Mouse (Mus musculus): ENCODE measurements around the gene Trip11. TPM values are rescaled to one million over a fixed set of nuclear protein-coding genes. Genes with fewer than 3 reads are reported as not detected.

The Trip11 gene
- polyA plus RNA-seq, 1 experiment from 2014 or later = 10.8 TPM

GRCm38 (mm10) chr12:101947986-101948385, 34.9 kb upstream of the Trip11 start:
- Histone ChIP-seq H3K27me3 (ENCODE audit: control insufficient read depth, insufficient read depth, low read length) (no peaks in the 10 kb centered on the region), H3K9me3 (replicated peaks; ENCODE audit: control insufficient read depth, low read length) (no peaks in the 10 kb centered on the region), H3K27ac (replicated peaks; ENCODE audit: low read depth, low read length) (no peak overlapping the region), H3K4me1 (ENCODE audit: control insufficient read depth, insufficient read depth, low read length) (no peaks in the 10 kb centered on the region), H3K36me3 (replicated peaks; ENCODE audit: control insufficient read depth, insufficient read depth, low read depth, low read length) (peaks cover 5% of the 10 kb centered on the region), H3K9ac (replicated peaks; ENCODE audit: low read length) (no peak overlapping the region), H3K4me3 (ENCODE audit: low read depth, low read length) (no peak overlapping the region), H3K4me2 (ENCODE audit: low read depth, low read length) (no peak overlapping the region)
- DNase-seq (ENCODE audit: low spot score) = no peak
- WGBS = 88% methylated on average over 8 of the region's 8 CpGs
- ATAC-seq (replicated peaks; ENCODE audit: insufficient number of reproducible peaks, low FRiP score, low TSS enrichment, low read depth) = no peak

- DNase-seq (ENCODE audit: low spot score) (no peak), ATAC-seq (replicated peaks; ENCODE audit: insufficient number of reproducible peaks, low FRiP score, low TSS enrichment, low read depth) (no peak)
- WGBS = 82% methylated on average over 7 of the region's 7 CpGs
- no peak overlapping the region for H3K27ac ChIP-seq (replicated peaks; ENCODE audit: low read depth, low read length)
- no peak overlapping the region for H3K4me2 ChIP-seq (ENCODE audit: low read depth, low read length)
- peaks cover 4% of the 10 kb centered on the region for H3K36me3 ChIP-seq (replicated peaks; ENCODE audit: control insufficient read depth, insufficient read depth, low read depth, low read length)
- no peaks in the 10 kb centered on the region for H3K9me3 ChIP-seq (replicated peaks; ENCODE audit: control insufficient read depth, low read length)
- H3K4me3 ChIP-seq (ENCODE audit: low read depth, low read length) = no peak overlapping the region
- no peak overlapping the region for H3K9ac ChIP-seq (replicated peaks; ENCODE audit: low read length)
- H3K4me1 ChIP-seq (ENCODE audit: control insufficient read depth, insufficient read depth, low read length) = no peaks in the 10 kb centered on the region
- no peaks in the 10 kb centered on the region for H3K27me3 ChIP-seq (ENCODE audit: control insufficient read depth, insufficient read depth, low read length)
Observed at GRCm38 (mm10) chr12:101937572-101937971, 24.5 kb upstream of the Trip11 start.

- Histone ChIP-seq H3K4me2 (ENCODE audit: low read depth, low read length) (no peak overlapping the region), H3K27me3 (ENCODE audit: control insufficient read depth, insufficient read depth, low read length) (no peaks in the 10 kb centered on the region), H3K4me1 (ENCODE audit: control insufficient read depth, insufficient read depth, low read length) (no peaks in the 10 kb centered on the region), H3K27ac (replicated peaks; ENCODE audit: low read depth, low read length) (no peak overlapping the region), H3K4me3 (ENCODE audit: low read depth, low read length) (no peak overlapping the region), H3K9ac (replicated peaks; ENCODE audit: low read length) (no peak overlapping the region), H3K9me3 (replicated peaks; ENCODE audit: control insufficient read depth, low read length) (no peaks in the 10 kb centered on the region), H3K36me3 (replicated peaks; ENCODE audit: control insufficient read depth, insufficient read depth, low read depth, low read length) (0 out of 2 replicates have a peak, but pooled peaks cover 4% of the 10 kb centered on the region)
- 94% methylated on average over 3 of the region's 3 CpGs for WGBS
- ATAC-seq (replicated peaks; ENCODE audit: insufficient number of reproducible peaks, low FRiP score, low TSS enrichment, low read depth) = no peak
- no peak for DNase-seq (ENCODE audit: low spot score)
Observed at GRCm38 (mm10) chr12:101935223-101935622, 22.2 kb upstream of the Trip11 start.

- H3K36me3 ChIP-seq (replicated peaks; ENCODE audit: control insufficient read depth, insufficient read depth, low read depth, low read length) = peaks cover 2% of the 10 kb centered on the region
- no peak for ATAC-seq (replicated peaks; ENCODE audit: insufficient number of reproducible peaks, low FRiP score, low TSS enrichment, low read depth)
- 96% methylated on average over 1 of the region's 1 CpGs for WGBS
Observed at GRCm38 (mm10) chr12:101928423-101928822, 15.4 kb upstream of the Trip11 start.

GRCm38 (mm10) chr12:101922313-101922712, 9.2 kb upstream of the Trip11 start:
- DNase-seq (ENCODE audit: low spot score) = no peak
- no peak for ATAC-seq (replicated peaks; ENCODE audit: insufficient number of reproducible peaks, low FRiP score, low TSS enrichment, low read depth)
- H3K4me1 ChIP-seq (ENCODE audit: control insufficient read depth, insufficient read depth, low read length) = no peaks in the 10 kb centered on the region
- no peaks in the 10 kb centered on the region for H3K9me3 ChIP-seq (replicated peaks; ENCODE audit: control insufficient read depth, low read length)
- no peak overlapping the region for H3K4me2 ChIP-seq (ENCODE audit: low read depth, low read length)
- no peak overlapping the region for H3K9ac ChIP-seq (replicated peaks; ENCODE audit: low read length)
- no peaks in the 10 kb centered on the region; the same call in 1 of the 2 replicates for H3K36me3 ChIP-seq (replicated peaks; ENCODE audit: control insufficient read depth, insufficient read depth, low read depth, low read length)
- no peak overlapping the region for H3K4me3 ChIP-seq (ENCODE audit: low read depth, low read length)
- no peaks in the 10 kb centered on the region for H3K27me3 ChIP-seq (ENCODE audit: control insufficient read depth, insufficient read depth, low read length)
- no peak overlapping the region for H3K27ac ChIP-seq (replicated peaks; ENCODE audit: low read depth, low read length)
- 76% methylated on average over 6 of the region's 6 CpGs for WGBS

More at GRCm38 (mm10) chr12:101928423-101928822, 15.4 kb upstream of the Trip11 start:
- no peak overlapping the region for H3K4me2 ChIP-seq (ENCODE audit: low read depth, low read length)
- H3K27ac ChIP-seq (replicated peaks; ENCODE audit: low read depth, low read length) = no peak overlapping the region
- no peaks in the 10 kb centered on the region for H3K4me1 ChIP-seq (ENCODE audit: control insufficient read depth, insufficient read depth, low read length)
- no peak overlapping the region for H3K9ac ChIP-seq (replicated peaks; ENCODE audit: low read length)
- no peaks in the 10 kb centered on the region for H3K27me3 ChIP-seq (ENCODE audit: control insufficient read depth, insufficient read depth, low read length)
- no peak overlapping the region for H3K4me3 ChIP-seq (ENCODE audit: low read depth, low read length)
- DNase-seq (ENCODE audit: low spot score) = no peak
- H3K9me3 ChIP-seq (replicated peaks; ENCODE audit: control insufficient read depth, low read length) = no peaks in the 10 kb centered on the region

- Histone ChIP-seq H3K27me3 (ENCODE audit: control insufficient read depth, insufficient read depth, low read length) (no peaks in the 10 kb centered on the region), H3K4me3 (ENCODE audit: low read depth, low read length) (no peak overlapping the region), H3K4me1 (ENCODE audit: control insufficient read depth, insufficient read depth, low read length) (no peaks in the 10 kb centered on the region), H3K4me2 (ENCODE audit: low read depth, low read length) (no peak overlapping the region), H3K9me3 (replicated peaks; ENCODE audit: control insufficient read depth, low read length) (no peaks in the 10 kb centered on the region), H3K27ac (replicated peaks; ENCODE audit: low read depth, low read length) (no peak overlapping the region), H3K9ac (replicated peaks; ENCODE audit: low read length) (no peak overlapping the region), H3K36me3 (replicated peaks; ENCODE audit: control insufficient read depth, insufficient read depth, low read depth, low read length) (no peaks in the 10 kb centered on the region)
- ATAC-seq (replicated peaks; ENCODE audit: insufficient number of reproducible peaks, low FRiP score, low TSS enrichment, low read depth) (no peak), DNase-seq (ENCODE audit: low spot score) (no peak)
- 83% methylated on average over 3 of the region's 3 CpGs for WGBS
Observed at GRCm38 (mm10) chr12:101919847-101920246, 6.8 kb upstream of the Trip11 start.

GRCm38 (mm10) chr12:101917165-101917564, 4.1 kb upstream of the Trip11 start:
- Histone ChIP-seq H3K9me3 (replicated peaks; ENCODE audit: control insufficient read depth, low read length) (no peaks in the 10 kb centered on the region), H3K4me2 (ENCODE audit: low read depth, low read length) (no peak overlapping the region), H3K27me3 (ENCODE audit: control insufficient read depth, insufficient read depth, low read length) (no peaks in the 10 kb centered on the region), H3K4me3 (ENCODE audit: low read depth, low read length) (no peak overlapping the region), H3K27ac (replicated peaks; ENCODE audit: low read depth, low read length) (no peak overlapping the region), H3K9ac (replicated peaks; ENCODE audit: low read length) (no peak overlapping the region), H3K36me3 (replicated peaks; ENCODE audit: control insufficient read depth, insufficient read depth, low read depth, low read length) (no peaks in the 10 kb centered on the region), H3K4me1 (ENCODE audit: control insufficient read depth, insufficient read depth, low read length) (no peaks in the 10 kb centered on the region)
- ATAC-seq (replicated peaks; ENCODE audit: insufficient number of reproducible peaks, low FRiP score, low TSS enrichment, low read depth) (no peak), DNase-seq (ENCODE audit: low spot score) (no peak)

GRCm38 (mm10) chr12:101911346-101911745, 1.7 kb downstream of the Trip11 start:
- no peak for DNase-seq (ENCODE audit: low spot score)
- Histone ChIP-seq H3K27me3 (ENCODE audit: control insufficient read depth, insufficient read depth, low read length) (no peaks in the 10 kb centered on the region), H3K36me3 (replicated peaks; ENCODE audit: control insufficient read depth, insufficient read depth, low read depth, low read length) (no peaks in the 10 kb centered on the region), H3K9me3 (replicated peaks; ENCODE audit: control insufficient read depth, low read length) (no peaks in the 10 kb centered on the region), H3K4me1 (ENCODE audit: control insufficient read depth, insufficient read depth, low read length) (no peaks in the 10 kb centered on the region), H3K4me3 (ENCODE audit: low read depth, low read length) (no peak overlapping the region), H3K9ac (replicated peaks; ENCODE audit: low read length) (no peak overlapping the region), H3K27ac (replicated peaks; ENCODE audit: low read depth, low read length) (no peak overlapping the region), H3K4me2 (ENCODE audit: low read depth, low read length) (no peak overlapping the region)
- WGBS = 89% methylated on average over 3 of the region's 3 CpGs
- no peak for ATAC-seq (replicated peaks; ENCODE audit: insufficient number of reproducible peaks, low FRiP score, low TSS enrichment, low read depth)
